Mouse (Mus musculus): ENCODE data around the gene Fam171a2.
"Not testable (repeated sequence)": the region's sequence is repeated elsewhere in the genome, so short reads cannot be mapped to it uniquely, and the experiment has no call there.

Fam171a2 gene

GRCm38 (mm10) chr11:102434406-102434805 is 13.1 kb downstream of the Fam171a2 start:
- peak; percentile 90 to 93 for DNase-seq

- DNase-seq, result peak in 1 of 2 experiments; percentile 36
These were observed 13.6 kb downstream of the Fam171a2 start for GRCm38 (mm10) chr11:102433866-102434265.

GRCm38 (mm10) chr11:102432896-102433295 is 14.6 kb downstream of the Fam171a2 start:
- peak; percentile 70 to 77 for DNase-seq

- DNase-seq, result peak; percentile 19 to 26
These were observed 15.2 kb downstream of the Fam171a2 start for GRCm38 (mm10) chr11:102432115-102432843.

GRCm38 (mm10) chr11:102431728-102432114 is 15.8 kb downstream of the Fam171a2 start:
- peak; percentile 15 to 22 for DNase-seq

- peak; percentile 85 to 88 for DNase-seq
These were observed 16.4 kb downstream of the Fam171a2 start for GRCm38 (mm10) chr11:102431018-102431645.

- peak; percentile 88 to 96 for DNase-seq
These were observed 17.1 kb downstream of the Fam171a2 start, which contains the start of gene Grn for GRCm38 (mm10) chr11:102430121-102431017. TSS of gene Grn (plus strand) at chr11:102430315.

GRCm38 (mm10) chr11:102429551-102429950 is 17.9 kb downstream of the Fam171a2 start:
- peak in 1 of 2 experiments; percentile 17 for DNase-seq

- peak in 1 of 2 experiments; percentile 9 for DNase-seq
These were observed 18.4 kb downstream of the Fam171a2 start for GRCm38 (mm10) chr11:102428981-102429540.

GRCm38 (mm10) chr11:102425555-102426316 is 21.7 kb downstream of the Fam171a2 start:
- DNase-seq, result no peak

- no peak for DNase-seq
These were observed 22.8 kb downstream of the Fam171a2 start for GRCm38 (mm10) chr11:102424666-102425065.

GRCm38 (mm10) chr11:102421559-102421958 is 25.9 kb downstream of the Fam171a2 start:
- DNase-seq, result no peak

GRCm38 (mm10) chr11:102418887-102419286 is 28.6 kb downstream of the Fam171a2 start:
- DNase-seq, result no peak

- no peak for DNase-seq
These were observed 30.3 kb downstream of the Fam171a2 start for GRCm38 (mm10) chr11:102417160-102417559.

- no peak for DNase-seq
These were observed 32.3 kb downstream of the Fam171a2 start for GRCm38 (mm10) chr11:102415034-102415802.

GRCm38 (mm10) chr11:102413059-102413458 is 34.4 kb downstream of the Fam171a2 start:
- no peak for DNase-seq

- DNase-seq, result peak; percentile 91 to 94
These were observed 35.8 kb downstream of the Fam171a2 start for GRCm38 (mm10) chr11:102411704-102412103.

- DNase-seq, result no peak
These were observed 36.4 kb downstream of the Fam171a2 start for GRCm38 (mm10) chr11:102411061-102411460.

- DNase-seq, result not testable (repeated sequence)
These were observed 37.1 kb downstream of the Fam171a2 start for GRCm38 (mm10) chr11:102410345-102410744.

GRCm38 (mm10) chr11:102409795-102410330 is 37.6 kb downstream of the Fam171a2 start:
- DNase-seq, result no peak
